Mouse (Mus musculus): ENCODE data around the gene Ajuba.

- no peak for TF ChIP-seq MAFK (IDR thresholded peaks at IDR 0.05; ENCODE audit: insufficient read depth, low read depth, low read length)
- TF ChIP-seq HCFC1 (IDR thresholded peaks at IDR 0.05; ENCODE audit: borderline replicate concordance, insufficient read depth, low read length) = no peak
- TF ChIP-seq ZNF384 (IDR thresholded peaks at IDR 0.05; ENCODE audit: low read depth, low read length) = no peak
These were observed 1.7 kb downstream of the Ajuba start for GRCm38 (mm10) chr14:54575631-54576030.

Data from ES-E14 (cell line).